ENCODE assay signal across 8 mouse cellular contexts in the genomic region with DNA sequence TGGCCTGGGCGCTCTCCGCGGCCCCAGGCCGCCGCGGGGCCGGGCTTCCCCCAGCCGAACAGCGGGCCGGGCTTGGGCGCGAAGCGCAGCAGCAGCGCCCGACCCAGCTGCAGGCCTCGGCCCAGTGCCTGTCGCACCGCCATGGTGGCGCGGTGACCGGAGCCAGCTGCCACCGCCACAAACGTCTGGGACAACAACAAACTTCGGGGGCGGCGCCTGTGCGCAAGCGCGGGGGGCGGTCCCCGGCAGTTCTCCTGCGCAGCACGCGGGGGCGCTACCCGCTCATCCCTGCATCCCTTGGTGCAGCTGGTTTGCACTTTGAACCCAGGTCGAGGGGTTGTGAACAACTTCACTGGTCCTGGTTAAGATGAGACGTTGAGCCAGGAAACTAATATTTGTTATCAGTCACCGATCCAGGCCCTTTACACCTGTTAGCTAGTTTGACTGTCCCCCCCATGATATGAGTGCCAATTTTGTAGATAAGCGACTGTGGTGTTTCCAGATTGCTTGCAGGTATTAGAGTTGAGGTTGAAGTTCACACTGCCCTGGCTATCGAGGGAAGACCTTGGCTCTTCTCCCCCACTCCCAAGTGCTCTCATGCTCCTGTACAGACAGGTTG. TPM values are rescaled to one million over a fixed set of nuclear protein-coding genes. Genes with fewer than 3 reads are reported as not detected.
DNase-seq lines count a peak whose midpoint lies in the region; ATAC-seq and TF ChIP-seq lines count a peak whose summit lies in the region.

A gene (minus strand): TSS at position 231 of the 619 bp plus-strand sequence.

- H3K4me1 ChIP-seq in hindbrain, embryonic 10.5 days (replicated peaks), result peaks cover 60% of the 10 kb centered on the region
- H3K4me1 ChIP-seq in lung, embryonic 16.5 days (replicated peaks; ENCODE audit: control insufficient read depth, insufficient read depth, low read length), result peaks cover 5% of the 10 kb centered on the region
- peaks cover 2% of the 10 kb centered on the region for H3K4me1 ChIP-seq in thymus, adult 2 months (replicated peaks; ENCODE audit: control insufficient read depth, insufficient read depth, low read length)

- TF ChIP-seq POLR2A in thymus, adult 2 months (IDR thresholded peaks at IDR 0.05; ENCODE audit: control insufficient read depth, extremely low read depth, insufficient read depth, low read length, poor library complexity), result peak; percentile 83

- WGBS in hindbrain, embryonic 10.5 days, result 4% methylated on average over 41 of the region's 41 CpGs
- 2% methylated on average over 39 of the region's 41 CpGs for WGBS in lung, embryonic 16.5 days
- 4% methylated on average over 41 of the region's 41 CpGs for WGBS in thymus, adult 2 months

- ATAC-seq in lung, embryonic 16.5 days (ENCODE audit: low read depth), result peak; percentile 81

- TF ChIP-seq CTCF in thymus, adult 2 months (IDR thresholded peaks at IDR 0.05; ENCODE audit: borderline replicate concordance, control insufficient read depth, extremely low read depth, insufficient read depth, low read length, poor library complexity), result peak; percentile 89

- peaks cover 8% of the 10 kb centered on the region; the same call in 1 of the 2 replicates for H3K27me3 ChIP-seq in hindbrain, embryonic 10.5 days (ENCODE audit: insufficient read depth, poor library complexity, severe bottlenecking)
- H3K27me3 ChIP-seq in lung, embryonic 16.5 days (ENCODE audit: control insufficient read depth, insufficient read depth, low read depth, low read length), result peaks cover 11% of the 10 kb centered on the region
- H3K27me3 ChIP-seq in thymus, adult 2 months (ENCODE audit: control insufficient read depth, insufficient read depth, low read length), result no peaks in the 10 kb centered on the region

- peak within 1 kb of the TSS; percentile 94 for H3K27ac ChIP-seq in hindbrain, embryonic 10.5 days
- peak within 1 kb of the TSS; percentile 98 for H3K27ac ChIP-seq in lung, embryonic 16.5 days (ENCODE audit: low read length)
- H3K27ac ChIP-seq in thymus, adult 2 months (ENCODE audit: control insufficient read depth, insufficient read depth, low read length), result peak within 1 kb of the TSS; percentile 77

- H3K9ac ChIP-seq in lung, embryonic 16.5 days (ENCODE audit: low read length), result peak within 1 kb of the TSS; percentile 98

- H3K36me3 ChIP-seq in hindbrain, embryonic 10.5 days, result no peaks in the 10 kb centered on the region
- no peaks in the 10 kb centered on the region for H3K36me3 ChIP-seq in lung, embryonic 16.5 days (ENCODE audit: control insufficient read depth, insufficient read depth, low read length)
- H3K36me3 ChIP-seq in thymus, adult 2 months (ENCODE audit: control insufficient read depth, insufficient read depth, low read length), result no peaks in the 10 kb centered on the region

- peak; percentile 89 for DNase-seq in Muller cell, postnatal 12 days (ENCODE audit: inconsistent ontology term)
- DNase-seq in cerebellum, adult 9-10 months, result peak; percentile 95
- peak; percentile 81 to 95 for DNase-seq in frontal cortex, adult 2 months (ENCODE audit: extremely low spot score in 1 of 2, low spot score in 1 of 2)
- DNase-seq in hindbrain, embryonic 10.5 days (ENCODE audit: low spot score), result peak; percentile 90
- peak; percentile 90 for DNase-seq in layer of hippocampus, adult 9-11 months
- peak; percentile 74 for DNase-seq in ovary, adult 18-20 months (ENCODE audit: low spot score)
- DNase-seq in thymus, adult 2 months, result peak; percentile 93

- H3K9me3 ChIP-seq in hindbrain, embryonic 10.5 days, result no peaks in the 10 kb centered on the region
- H3K9me3 ChIP-seq in lung, embryonic 16.5 days (ENCODE audit: control insufficient read depth, low read length), result no peaks in the 10 kb centered on the region

- peak within 1 kb of the TSS; percentile 77 for H3K4me3 ChIP-seq in hindbrain, embryonic 10.5 days
- H3K4me3 ChIP-seq in lung, embryonic 16.5 days (ENCODE audit: low read length), result peak within 1 kb of the TSS; percentile 88
- peak within 1 kb of the TSS; percentile 81 for H3K4me3 ChIP-seq in thymus, adult 2 months (ENCODE audit: control insufficient read depth, insufficient read depth, low read length)

- peak within 1 kb of the TSS; percentile 65 for H3K4me2 ChIP-seq in lung, embryonic 16.5 days (ENCODE audit: low read depth, low read length)

RNA-seq across cellular contexts. Expression of the gene that starts here (rescaled TPM):
- polyA plus RNA-seq in frontal cortex, adult 2 months (2012; rRNA removed), result 327 and 338 TPM in 2 replicates
- 35.0 and 52.2 TPM in 2 replicates for polyA plus RNA-seq in hindbrain, embryonic 10.5 days (2016; fragmentation: Nextera tagmentation; extraction: Ambion mirVana)
- 44.1 and 49.4 TPM in 2 replicates for polyA plus RNA-seq in lung, embryonic 16.5 days (2015; fragmentation: Nextera tagmentation; extraction: Ambion mirVana)
- polyA plus RNA-seq in thymus, adult 2 months (2012; rRNA removed), result 82.3 and 103 TPM in 2 replicates

Comparison
In these comparisons a context has a peak if more than half of its experiments do, and no peak if none do; other contexts are left out.
1. Peak in every context shown above with its lines: DNase-seq, ATAC-seq, H3K4me3 ChIP-seq and H3K27ac ChIP-seq.